11 mouse cellular contexts compared by ENCODE assay signal in the genomic region with DNA sequence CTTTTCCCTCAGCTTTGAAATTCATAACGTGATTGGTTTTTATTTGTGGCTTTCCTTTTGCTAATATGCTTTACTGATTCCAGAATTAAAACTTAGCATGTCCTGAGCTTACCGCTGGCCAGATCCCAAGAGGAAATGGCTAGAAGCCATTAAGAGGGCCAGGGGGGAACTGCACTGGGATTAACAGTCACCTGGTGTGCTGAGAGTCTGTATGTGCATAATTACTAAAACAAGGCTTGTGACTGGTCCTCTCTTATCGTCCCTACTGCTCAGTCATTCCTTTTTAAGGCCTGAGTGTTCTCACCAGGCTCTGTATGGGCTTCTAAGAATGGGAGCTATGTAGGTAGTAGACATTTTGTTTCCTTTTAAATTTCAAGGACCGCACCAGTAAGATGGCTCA. TPM values are rescaled to one million over a fixed set of nuclear protein-coding genes. Genes with fewer than 3 reads are reported as not detected.
DNase-seq lines count a peak whose midpoint lies in the region; ATAC-seq and TF ChIP-seq lines count a peak whose summit lies in the region.
"Had no signal": no experiment of that assay in that cellular context is flagged by ENCODE, and none has a peak within 500 bp of the region (broad histone marks: within the 10 kb centered on the region; RNA-seq: fewer than 3 reads in every experiment).

No protein-coding gene starts in this region.

- no peak for ATAC-seq in liver, embryonic 14.5 days (ENCODE audit: insufficient read depth)
- no peak for ATAC-seq in liver, embryonic 11.5 days (replicated peaks; ENCODE audit: low FRiP score)
- ATAC-seq in heart, postnatal 0 days (ENCODE audit: insufficient read depth, low read depth), result peak; percentile 87
- no peak for ATAC-seq in stomach, embryonic 14.5 days (ENCODE audit: insufficient number of reproducible peaks, insufficient read depth, low FRiP score, low read depth)
- no peak for ATAC-seq in frontal cortex, adult (ENCODE audit: low TSS enrichment)
- ATAC-seq in hindbrain, embryonic 11.5 days (ENCODE audit: low FRiP score), result no peak

- WGBS in liver, embryonic 14.5 days (ENCODE audit: insufficient replicate concordance), result 69% methylated on average over 4 of the region's 4 CpGs
- 58% methylated on average over 4 of the region's 4 CpGs for WGBS in liver, embryonic 11.5 days
- 24% methylated on average over 4 of the region's 4 CpGs for WGBS in heart, postnatal 0 days
- WGBS in stomach, embryonic 14.5 days, result 46% methylated on average over 4 of the region's 4 CpGs
- 40% methylated on average over 4 of the region's 4 CpGs for WGBS in hindbrain, embryonic 11.5 days

- TF ChIP-seq CTCF in liver, embryonic 14.5 days (IDR thresholded peaks at IDR 0.05; ENCODE audit: low read depth), result no peak
- no peak for TF ChIP-seq CTCF in heart, postnatal 0 days (IDR thresholded peaks at IDR 0.05; ENCODE audit: low read depth)

- H3K27ac ChIP-seq in liver, embryonic 14.5 days, result 0 out of 2 replicates have a peak overlapping the region, but pooled peaks have one; percentile 18
- no peak overlapping the region for H3K27ac ChIP-seq in liver, embryonic 11.5 days (ENCODE audit: low read depth, low read length)
- H3K27ac ChIP-seq in heart, postnatal 0 days (ENCODE audit: low read depth), result peak overlapping the region; percentile 76
- H3K27ac ChIP-seq in stomach, embryonic 14.5 days (ENCODE audit: low read length), result 0 out of 2 replicates have a peak overlapping the region, but pooled peaks have one; percentile 27
- no peak overlapping the region for H3K27ac ChIP-seq in hindbrain, embryonic 11.5 days (ENCODE audit: low read depth, low read length)
- H3K27ac ChIP-seq: lung, embryonic 15.5 days had no signal

- no peak for DNase-seq in liver, embryonic 14.5 days (ENCODE audit: low read depth in 3 of 3, low spot score in 3 of 3)
- no peak for DNase-seq in liver, embryonic 11.5 days (ENCODE audit: low spot score)
- DNase-seq in heart, postnatal 0 days (ENCODE audit: low spot score), result peak; percentile 83
- peak; percentile 69 to 75 for DNase-seq in kidney, postnatal 25 days
- DNase-seq in hindbrain, embryonic 11.5 days (ENCODE audit: low spot score), result no peak
- no peak for DNase-seq in layer of hippocampus, postnatal 14 days (ENCODE audit: low spot score in 2 of 2)
- DNase-seq: adrenal gland, adult 2 months; right cerebral cortex, postnatal 4 days had no signal

- H3K9ac ChIP-seq in liver, embryonic 14.5 days (replicated peaks), result no peak overlapping the region
- H3K9ac ChIP-seq in liver, embryonic 11.5 days (ENCODE audit: low read depth, low read length), result no peak overlapping the region
- no peak overlapping the region for H3K9ac ChIP-seq in heart, postnatal 0 days (replicated peaks; ENCODE audit: low read depth, low read length)
- no peak overlapping the region for H3K9ac ChIP-seq in stomach, embryonic 14.5 days (replicated peaks; ENCODE audit: low read depth, low read length)
- no peak overlapping the region for H3K9ac ChIP-seq in hindbrain, embryonic 11.5 days (ENCODE audit: low read depth, low read length)
- H3K9ac ChIP-seq: lung, embryonic 15.5 days had no signal

- no peaks in the 10 kb centered on the region for H3K9me3 ChIP-seq in liver, embryonic 14.5 days (ENCODE audit: control insufficient read depth, low read length)
- H3K9me3 ChIP-seq in liver, embryonic 11.5 days (ENCODE audit: control insufficient read depth, low read length), result no peaks in the 10 kb centered on the region
- no peaks in the 10 kb centered on the region for H3K9me3 ChIP-seq in heart, postnatal 0 days (replicated peaks; ENCODE audit: control insufficient read depth, low read length)
- no peaks in the 10 kb centered on the region for H3K9me3 ChIP-seq in stomach, embryonic 14.5 days (ENCODE audit: control insufficient read depth, low read depth, low read length)
- H3K9me3 ChIP-seq in hindbrain, embryonic 11.5 days (ENCODE audit: control insufficient read depth, low read length), result no peaks in the 10 kb centered on the region
- H3K9me3 ChIP-seq: lung, embryonic 15.5 days had no signal

- H3K4me3 ChIP-seq in liver, embryonic 14.5 days (ENCODE audit: insufficient read depth in 1 of 2, low read depth in 2 of 2, low read length in 2 of 2), result no peak overlapping the region
- H3K4me3 ChIP-seq in liver, embryonic 11.5 days (ENCODE audit: low read depth, low read length), result no peak overlapping the region
- no peak overlapping the region for H3K4me3 ChIP-seq in heart, postnatal 0 days (ENCODE audit: low read depth, low read length)
- no peak overlapping the region for H3K4me3 ChIP-seq in stomach, embryonic 14.5 days (ENCODE audit: low read depth, low read length)
- H3K4me3 ChIP-seq in hindbrain, embryonic 11.5 days (ENCODE audit: low read depth, low read length), result no peak overlapping the region
- H3K4me3 ChIP-seq: lung, embryonic 15.5 days had no signal

- no peak for TF ChIP-seq EP300 in liver, embryonic 14.5 days (IDR thresholded peaks at IDR 0.05; ENCODE audit: low read depth)
- TF ChIP-seq EP300 in heart, postnatal 0 days (IDR thresholded peaks at IDR 0.05; ENCODE audit: low read depth), result no peak

- no peaks in the 10 kb centered on the region for H3K27me3 ChIP-seq in liver, embryonic 14.5 days (ENCODE audit: control insufficient read depth, insufficient read depth, low read length)
- H3K27me3 ChIP-seq in liver, embryonic 11.5 days (replicated peaks; ENCODE audit: control insufficient read depth, insufficient read depth, low read length), result no peaks in the 10 kb centered on the region
- H3K27me3 ChIP-seq in heart, postnatal 0 days (ENCODE audit: control insufficient read depth, insufficient read depth, low read length), result no peaks in the 10 kb centered on the region
- no peaks in the 10 kb centered on the region for H3K27me3 ChIP-seq in stomach, embryonic 14.5 days (ENCODE audit: control insufficient read depth, insufficient read depth, low read length)
- H3K27me3 ChIP-seq in hindbrain, embryonic 11.5 days (ENCODE audit: control insufficient read depth, insufficient read depth, low read length), result no peaks in the 10 kb centered on the region
- H3K27me3 ChIP-seq: lung, embryonic 15.5 days had no signal

- peaks cover 16 to 34% of the 10 kb centered on the region in 2 experiments for H3K4me1 ChIP-seq in liver, embryonic 14.5 days (replicated peaks; ENCODE audit: control insufficient read depth in 2 of 2, insufficient read depth in 2 of 2, low read length in 1 of 2)
- peaks cover 10% of the 10 kb centered on the region for H3K4me1 ChIP-seq in liver, embryonic 11.5 days (replicated peaks; ENCODE audit: control insufficient read depth, insufficient read depth, low read length)
- peaks cover 19% of the 10 kb centered on the region for H3K4me1 ChIP-seq in heart, postnatal 0 days (ENCODE audit: control insufficient read depth, insufficient read depth)
- H3K4me1 ChIP-seq in stomach, embryonic 14.5 days (ENCODE audit: control insufficient read depth, insufficient read depth, low read length), result peaks cover 7% of the 10 kb centered on the region
- no peaks in the 10 kb centered on the region for H3K4me1 ChIP-seq in hindbrain, embryonic 11.5 days (replicated peaks; ENCODE audit: control insufficient read depth, insufficient read depth, low read length)

- H3K4me2 ChIP-seq in liver, embryonic 14.5 days (ENCODE audit: low read depth), result no peak overlapping the region
- no peak overlapping the region for H3K4me2 ChIP-seq in liver, embryonic 11.5 days
- no peak overlapping the region for H3K4me2 ChIP-seq in heart, postnatal 0 days (ENCODE audit: low read depth, low read length)
- no peak overlapping the region for H3K4me2 ChIP-seq in stomach, embryonic 14.5 days (replicated peaks; ENCODE audit: low read depth, low read length)
- no peak overlapping the region for H3K4me2 ChIP-seq in hindbrain, embryonic 11.5 days (replicated peaks; ENCODE audit: low read depth, low read length)
- H3K4me2 ChIP-seq: lung, embryonic 15.5 days had no signal

- H3K36me3 ChIP-seq in liver, embryonic 14.5 days (replicated peaks; ENCODE audit: control insufficient read depth, insufficient read depth, low read depth), result peaks cover 22% of the 10 kb centered on the region
- H3K36me3 ChIP-seq in liver, embryonic 11.5 days (ENCODE audit: control insufficient read depth, insufficient read depth, low read length), result 0 out of 2 replicates have a peak, but pooled peaks cover 3% of the 10 kb centered on the region
- peaks cover 17% of the 10 kb centered on the region for H3K36me3 ChIP-seq in heart, postnatal 0 days (replicated peaks; ENCODE audit: control insufficient read depth, insufficient read depth, low read length)
- no peaks in the 10 kb centered on the region for H3K36me3 ChIP-seq in stomach, embryonic 14.5 days (ENCODE audit: control insufficient read depth, insufficient read depth, low read length)
- no peaks in the 10 kb centered on the region for H3K36me3 ChIP-seq in hindbrain, embryonic 11.5 days (ENCODE audit: control insufficient read depth, insufficient read depth, low read length)
- H3K36me3 ChIP-seq: lung, embryonic 15.5 days had no signal

RNA-seq across cellular contexts. Expression of gene Slc16a1, which starts 23.5 kb away (rescaled TPM):
- polyA plus RNA-seq in liver, embryonic 14.5 days (2012; rRNA removed), result 34.1 and 38.6 TPM in 2 replicates
- polyA plus RNA-seq in liver, embryonic 14.5 days (2014; fragmentation: Nextera tagmentation; extraction: Ambion mirVana), result 83.8 and 93.9 TPM in 2 replicates
- 92.2 and 109 TPM in 2 replicates for polyA plus RNA-seq in liver, embryonic 11.5 days (2014; fragmentation: Nextera tagmentation; extraction: Ambion mirVana)
- total RNA-seq in heart, postnatal 0 days (2014; rRNA removed; ENCODE audit: low replicate concordance), result 213 and 255 TPM in 2 replicates
- 73.4 and 104 TPM in 2 replicates for polyA plus RNA-seq in heart, postnatal 0 days (2015; fragmentation: Nextera tagmentation; extraction: Ambion mirVana)
- polyA plus RNA-seq in stomach, embryonic 14.5 days (2014; fragmentation: Nextera tagmentation; extraction: Ambion mirVana), result 23.8 and 26.1 TPM in 2 replicates
- 31.7 and 33.4 TPM in 2 replicates for polyA plus RNA-seq in hindbrain, embryonic 11.5 days (2014; fragmentation: Nextera tagmentation; extraction: Ambion mirVana)
- 10 to 100 TPM; 71.6 to 74.2 TPM for total RNA-seq in layer of hippocampus, postnatal 14 days (2021)

Comparison
In these comparisons a context has a peak if more than half of its experiments do, and no peak if none do; other contexts are left out.
1. H3K27ac ChIP-seq: peak in liver, embryonic 14.5 days (single experiment), heart, postnatal 0 days (single experiment) and stomach, embryonic 14.5 days (single experiment); none in liver, embryonic 11.5 days (single experiment) and hindbrain, embryonic 11.5 days (single experiment).
2. DNase-seq: peak in heart, postnatal 0 days (single experiment) and kidney, postnatal 25 days (2 of 2); none in liver, embryonic 14.5 days (0 of 3), liver, embryonic 11.5 days (single experiment), hindbrain, embryonic 11.5 days (single experiment) and layer of hippocampus, postnatal 14 days (0 of 2).